In the genomic region with DNA sequence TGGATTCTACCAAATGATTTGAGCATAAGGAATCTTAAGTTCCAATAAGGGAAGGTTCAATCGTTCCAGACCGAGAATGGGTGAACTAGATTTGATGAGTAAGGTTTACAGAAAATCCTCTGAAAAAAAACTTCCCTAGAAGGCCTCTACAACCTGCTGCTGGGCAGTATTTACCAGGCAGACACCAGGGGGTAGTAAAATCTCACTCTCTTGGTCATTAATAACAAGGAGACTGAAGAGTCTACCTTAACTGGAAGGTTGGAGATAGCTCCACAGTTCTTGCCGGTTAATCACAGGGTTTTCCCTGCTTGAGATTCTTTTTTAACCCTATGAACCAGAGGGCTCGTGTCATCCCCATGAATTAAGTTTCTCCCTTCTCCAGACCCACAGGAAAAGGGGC, we compare ENCODE assay signal across 11 mouse cellular contexts. TPM values are rescaled to one million over a fixed set of nuclear protein-coding genes. Genes with fewer than 3 reads are reported as not detected.
A peak's percentile ranks its signal among the peaks of the same experiment; 100 is the strongest.
DNase-seq lines count a peak whose midpoint lies in the region; ATAC-seq and TF ChIP-seq lines count a peak whose summit lies in the region.
"Had no signal": no experiment of that assay in that cellular context is flagged by ENCODE, and none has a peak within 500 bp of the region (broad histone marks: within the 10 kb centered on the region; RNA-seq: fewer than 3 reads in every experiment).

No protein-coding gene starts in this region.

- H3K9ac ChIP-seq in heart, embryonic 12.5 days = no peak overlapping the region
- H3K9ac ChIP-seq in lung, embryonic 15.5 days = no peak overlapping the region
- no peak overlapping the region for H3K9ac ChIP-seq in forebrain, embryonic 15.5 days (replicated peaks)
- H3K9ac ChIP-seq in midbrain, postnatal 0 days (replicated peaks; ENCODE audit: low read length, poor library complexity, severe bottlenecking) = peak overlapping the region; percentile 95; the same call in 1 of the 2 replicates

- H3K4me3 ChIP-seq in heart, embryonic 12.5 days = no peak overlapping the region
- H3K4me3 ChIP-seq in lung, embryonic 15.5 days = no peak overlapping the region
- H3K4me3 ChIP-seq in forebrain, embryonic 15.5 days = no peak overlapping the region
- peak overlapping the region; percentile 79; the same call in 1 of the 2 replicates for H3K4me3 ChIP-seq in midbrain, postnatal 0 days (ENCODE audit: low read depth, low read length)

- H3K36me3 ChIP-seq in heart, embryonic 12.5 days = peaks cover 13% of the 10 kb centered on the region
- H3K36me3 ChIP-seq in lung, embryonic 15.5 days = peaks cover 10% of the 10 kb centered on the region
- H3K36me3 ChIP-seq in forebrain, embryonic 15.5 days = 0 out of 2 replicates have a peak, but pooled peaks cover 4% of the 10 kb centered on the region
- 0 out of 2 replicates have a peak, but pooled peaks cover 6% of the 10 kb centered on the region for H3K36me3 ChIP-seq in midbrain, postnatal 0 days (ENCODE audit: insufficient read depth, low read length)

- H3K9me3 ChIP-seq in heart, embryonic 12.5 days (replicated peaks) = no peaks in the 10 kb centered on the region
- no peaks in the 10 kb centered on the region for H3K9me3 ChIP-seq in lung, embryonic 15.5 days
- no peaks in the 10 kb centered on the region for H3K9me3 ChIP-seq in forebrain, embryonic 15.5 days
- no peaks in the 10 kb centered on the region for H3K9me3 ChIP-seq in midbrain, postnatal 0 days (ENCODE audit: low read length)

- no peak overlapping the region for H3K27ac ChIP-seq in heart, embryonic 12.5 days (ENCODE audit: poor library complexity, severe bottlenecking)
- H3K27ac ChIP-seq in lung, embryonic 15.5 days = no peak overlapping the region
- no peak overlapping the region for H3K27ac ChIP-seq in forebrain, embryonic 15.5 days (replicated peaks)
- H3K27ac ChIP-seq in midbrain, postnatal 0 days (ENCODE audit: low read depth, low read length) = peak overlapping the region; percentile 91; the same call in 1 of the 2 replicates
- H3K27ac ChIP-seq: left cerebral cortex, adult 2 months had no signal

- H3K4me2 ChIP-seq in heart, embryonic 12.5 days = peak overlapping the region; percentile 81
- peak overlapping the region; percentile 93; the same call in 1 of the 2 replicates for H3K4me2 ChIP-seq in lung, embryonic 15.5 days
- peak overlapping the region; percentile 91 for H3K4me2 ChIP-seq in forebrain, embryonic 15.5 days (replicated peaks)
- H3K4me2 ChIP-seq in midbrain, postnatal 0 days (ENCODE audit: low read depth, low read length, poor library complexity, severe bottlenecking) = peak overlapping the region; percentile 89

- no peak for DNase-seq in heart, postnatal 14 days
- DNase-seq in lung, postnatal 36 days = no peak
- DNase-seq in midbrain, postnatal 0 days (ENCODE audit: low spot score) = no peak
- DNase-seq: cerebellum, adult 9-11 months; heart, postnatal 36 days had no signal

- peaks cover 22% of the 10 kb centered on the region for H3K4me1 ChIP-seq in heart, embryonic 12.5 days (replicated peaks)
- H3K4me1 ChIP-seq in lung, embryonic 15.5 days = peaks cover 26% of the 10 kb centered on the region
- H3K4me1 ChIP-seq in forebrain, embryonic 15.5 days = peaks cover 34% of the 10 kb centered on the region
- no peaks in the 10 kb centered on the region; the same call in 1 of the 2 replicates for H3K4me1 ChIP-seq in midbrain, postnatal 0 days (ENCODE audit: insufficient read depth, low read length)

- TF ChIP-seq CTCF in midbrain, postnatal 0 days (IDR thresholded peaks at IDR 0.05) = peak; percentile 34

- intact Hi-C loops in heart, postnatal 14 days (cut with DNase I) = no loop called here

- no peak for ATAC-seq in heart, embryonic 12.5 days (ENCODE audit: insufficient number of reproducible peaks, low FRiP score)
- ATAC-seq in lung, embryonic 15.5 days (ENCODE audit: borderline replicate concordance, extremely low read depth, low FRiP score, low TSS enrichment) = no peak
- ATAC-seq in forebrain, embryonic 15.5 days (replicated peaks) = no peak
- no peak for ATAC-seq in midbrain, postnatal 0 days (ENCODE audit: low FRiP score)
- no peak for ATAC-seq in inflammation-experienced regulatory T-cells, adult 6 months
- ATAC-seq in erythroblast, adult 5-6 weeks (replicated peaks; ENCODE audit: low FRiP score, poor library complexity, severe bottlenecking) = no peak

- no peaks in the 10 kb centered on the region for H3K27me3 ChIP-seq in heart, embryonic 12.5 days (replicated peaks)
- H3K27me3 ChIP-seq in lung, embryonic 15.5 days = no peaks in the 10 kb centered on the region
- no peaks in the 10 kb centered on the region for H3K27me3 ChIP-seq in forebrain, embryonic 15.5 days
- no peaks in the 10 kb centered on the region for H3K27me3 ChIP-seq in midbrain, postnatal 0 days (ENCODE audit: insufficient read depth, low read length)

- 56% methylated on average over 4 of the region's 4 CpGs for WGBS in heart, embryonic 12.5 days
- 62% methylated on average over 4 of the region's 4 CpGs for whole genome bisulfite sequencing in lung, embryonic 15.5 days
- 60% methylated on average over 4 of the region's 4 CpGs for WGBS in forebrain, embryonic 15.5 days
- 52% methylated on average over 4 of the region's 4 CpGs for WGBS in midbrain, postnatal 0 days

RNA-seq across cellular contexts. Expression of gene Arhgef40, which starts 1.3 kb away (rescaled TPM):
- 104 and 111 TPM in 2 replicates for polyA plus RNA-seq in heart, embryonic 12.5 days (2016; fragmentation: Nextera tagmentation; extraction: Ambion mirVana)
- 10 to 100 TPM; 39.7 to 47.1 TPM for total RNA-seq in heart, postnatal 14 days (2021)
- 105 TPM in 2 replicates for polyA plus RNA-seq in lung, embryonic 15.5 days (2015; fragmentation: Nextera tagmentation; extraction: Ambion mirVana)
- 65.7 and 69.8 TPM in 2 replicates for polyA plus RNA-seq in forebrain, embryonic 15.5 days (2015; fragmentation: Nextera tagmentation; extraction: Ambion mirVana)
- 93.8 and 108 TPM in 2 replicates for total RNA-seq in midbrain, postnatal 0 days (2014; rRNA removed)
- polyA plus RNA-seq in midbrain, postnatal 0 days (2015; fragmentation: Nextera tagmentation; extraction: Ambion mirVana) = 58.0 and 66.1 TPM in 2 replicates
- 1 to 10 TPM in 1 of 3 experiments, under 1 TPM in 2; 0.41 to 1.3 (median 0.90) TPM for polyA plus RNA-seq in inflammation-experienced regulatory T-cells, adult 6 months (2017; shearing (Covaris generic))
- total RNA-seq in erythroblast, adult 5-6 weeks (2015; ENCODE audit: low replicate concordance) = 4.8 TPM in 1 of 2 replicates, not detected in the other
- total RNA-seq in erythroblast, adult 5-6 weeks (2017; ENCODE audit: low replicate concordance) = 2.3 and 14.1 TPM in 2 replicates

RNA-seq across cellular contexts. Expression of gene Tmem253, which starts 32.2 kb away (rescaled TPM):
- 0.50 and 0.80 TPM in 2 replicates for polyA plus RNA-seq in heart, embryonic 12.5 days (2016; fragmentation: Nextera tagmentation; extraction: Ambion mirVana)
- 1 to 10 TPM; 1.5 to 1.9 TPM for total RNA-seq in heart, postnatal 14 days (2021)
- 0.26 and 0.57 TPM in 2 replicates for polyA plus RNA-seq in lung, embryonic 15.5 days (2015; fragmentation: Nextera tagmentation; extraction: Ambion mirVana)
- polyA plus RNA-seq in forebrain, embryonic 15.5 days (2015; fragmentation: Nextera tagmentation; extraction: Ambion mirVana) = 0.28 and 0.64 TPM in 2 replicates
- not detected in 2 replicates for total RNA-seq in midbrain, postnatal 0 days (2014; rRNA removed)
- polyA plus RNA-seq in midbrain, postnatal 0 days (2015; fragmentation: Nextera tagmentation; extraction: Ambion mirVana) = 0.18 and 0.81 TPM in 2 replicates
- under 1 TPM in 1 of 3 experiments, not detected in 2; 0.87 TPM for polyA plus RNA-seq in inflammation-experienced regulatory T-cells, adult 6 months (2017; shearing (Covaris generic))
- total RNA-seq in erythroblast, adult 5-6 weeks (2015; ENCODE audit: low replicate concordance) = not detected in 2 replicates
- not detected in 2 replicates for total RNA-seq in erythroblast, adult 5-6 weeks (2017; ENCODE audit: low replicate concordance)

RNA-seq across cellular contexts. Expression of gene Zfp219, which starts 37.3 kb away (rescaled TPM):
- 21.5 and 23.6 TPM in 2 replicates for polyA plus RNA-seq in heart, embryonic 12.5 days (2016; fragmentation: Nextera tagmentation; extraction: Ambion mirVana)
- total RNA-seq in heart, postnatal 14 days (2021) = 10 to 100 TPM; 32.0 to 33.6 TPM
- 25.7 and 26.3 TPM in 2 replicates for polyA plus RNA-seq in lung, embryonic 15.5 days (2015; fragmentation: Nextera tagmentation; extraction: Ambion mirVana)
- 43.3 and 48.9 TPM in 2 replicates for polyA plus RNA-seq in forebrain, embryonic 15.5 days (2015; fragmentation: Nextera tagmentation; extraction: Ambion mirVana)
- total RNA-seq in midbrain, postnatal 0 days (2014; rRNA removed) = 60.4 and 65.5 TPM in 2 replicates
- 23.5 TPM in 2 replicates for polyA plus RNA-seq in midbrain, postnatal 0 days (2015; fragmentation: Nextera tagmentation; extraction: Ambion mirVana)
- polyA plus RNA-seq in inflammation-experienced regulatory T-cells, adult 6 months (2017; shearing (Covaris generic)) = 1 to 10 TPM; 1.4 to 1.9 (median 1.6) TPM
- 0.58 and 1.9 TPM in 2 replicates for total RNA-seq in erythroblast, adult 5-6 weeks (2015; ENCODE audit: low replicate concordance)
- 3.1 and 3.8 TPM in 2 replicates for total RNA-seq in erythroblast, adult 5-6 weeks (2017; ENCODE audit: low replicate concordance)

RNA-seq across cellular contexts. Expression of gene Olfr221, which starts 59.0 kb away (rescaled TPM):
- not detected in 2 replicates for polyA plus RNA-seq in heart, embryonic 12.5 days (2016; fragmentation: Nextera tagmentation; extraction: Ambion mirVana)
- total RNA-seq in heart, postnatal 14 days (2021) = not detected
- not detected in 2 replicates for polyA plus RNA-seq in lung, embryonic 15.5 days (2015; fragmentation: Nextera tagmentation; extraction: Ambion mirVana)
- polyA plus RNA-seq in forebrain, embryonic 15.5 days (2015; fragmentation: Nextera tagmentation; extraction: Ambion mirVana) = not detected in 2 replicates
- total RNA-seq in midbrain, postnatal 0 days (2014; rRNA removed) = not detected in 2 replicates
- polyA plus RNA-seq in midbrain, postnatal 0 days (2015; fragmentation: Nextera tagmentation; extraction: Ambion mirVana) = not detected in 2 replicates
- not detected for polyA plus RNA-seq in inflammation-experienced regulatory T-cells, adult 6 months (2017; shearing (Covaris generic))
- total RNA-seq in erythroblast, adult 5-6 weeks (2015; ENCODE audit: low replicate concordance) = not detected in 2 replicates
- 0.56 TPM in 1 of 2 replicates, not detected in the other for total RNA-seq in erythroblast, adult 5-6 weeks (2017; ENCODE audit: low replicate concordance)
- total RNA-seq: heart, postnatal 36 days; left cerebral cortex, adult 2 months had no signal

Comparison
In these comparisons a context has a peak if more than half of its experiments do, and no peak if none do; other contexts are left out.
1. RNA of gene Arhgef40, which starts 1.3 kb away (polyA plus RNA-seq): 105 TPM in lung, embryonic 15.5 days, 104 to 111 TPM in heart, embryonic 12.5 days, 65.7 to 69.8 TPM in forebrain, embryonic 15.5 days and 58.0 to 66.1 TPM in midbrain, postnatal 0 days; 0.41 to 1.3 TPM in inflammation-experienced regulatory T-cells, adult 6 months; every median in the first group is over 10 times any median in the second.
2. Peak in every context shown above with its lines, with median percentiles within 50 percentile points of each other: H3K4me2 ChIP-seq.